Mouse (Mus musculus): ENCODE data around the gene Gm20388.

DNA sequence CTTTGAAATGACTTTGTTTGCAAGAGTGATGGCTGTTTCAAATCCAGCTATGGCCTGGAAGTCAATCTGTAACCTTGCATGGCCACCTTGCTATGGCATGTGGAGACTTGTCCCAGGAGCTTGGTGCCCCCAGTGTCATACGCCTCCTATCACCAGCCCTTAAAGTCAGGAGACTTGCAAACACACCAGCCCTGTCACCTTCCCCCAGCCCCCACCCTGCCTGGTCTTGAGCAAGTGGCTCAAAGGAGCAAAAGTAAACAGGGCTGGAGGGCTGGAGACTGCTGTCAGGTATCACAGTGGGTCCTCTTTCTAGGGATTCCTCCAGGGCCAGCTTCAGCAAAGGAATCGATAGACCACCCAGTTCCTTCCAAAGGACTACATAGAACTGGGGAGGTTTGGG lies 2400.5 kb downstream of the Gm20388 start:
- TF ChIP-seq CTCF (IDR thresholded peaks at IDR 0.05; ENCODE audit: low read depth, low read length) (no peak), GATA1 (IDR thresholded peaks at IDR 0.05; ENCODE audit: borderline replicate concordance, low read length) (no peak)

Data from G1E (cell line).